Mouse (Mus musculus): ENCODE results near the gene Gm14525.
"Not testable (repeated sequence)": the region's sequence is repeated elsewhere in the genome, so short reads cannot be mapped to it uniquely, and the experiment has no call there.

GRCm38 (mm10) chrX:26702538-26702937 is at the start of gene Gm14525:
- not testable (repeated sequence) for TF ChIP-seq CTCF (IDR thresholded peaks at IDR 0.05; ENCODE audit: low read depth); EP300 (optimal IDR thresholded peaks at IDR 0.05)
